Mouse (Mus musculus) intestine, postnatal 0 days (tissue): ENCODE measurements at regions not wholly inside any gene's neighbourhood (a gene's known extent, or its start where the extent isn't known, plus 50 kb on each side); places are given as distances from the start of the nearest gene placed in this dataset.

Experiments used
- ATAC-seq: fragments of 200-750 bp; cut with Nextera tagmentation; 2 replicates; pipeline ENCODE4 v1.8.0; 2017; ENCODE audit warnings: mild to moderate bottlenecking, moderate TSS enrichment, moderate library complexity
- H3K27ac ChIP-seq: fragments of 300-500 bp; sonication (generic); 2 replicates; pipeline ENCODE4 v1.5.1; 2014; ENCODE audit warnings: mild to moderate bottlenecking, low read depth, low read length, moderate library complexity
- H3K27me3 ChIP-seq: fragments of 300-500 bp; sonication (generic); replicated peaks from 2 replicates; pipeline ENCODE4 v1.6.1; 2014; ENCODE audit warnings: low read length, mixed read lengths; ENCODE audit not compliant: control insufficient read depth, insufficient read depth
- H3K36me3 ChIP-seq: fragments of 300-500 bp; sonication (generic); 2 replicates; pipeline ENCODE4 v1.6.1; 2014; ENCODE audit warnings: mild to moderate bottlenecking, moderate library complexity; ENCODE audit not compliant: control insufficient read depth, insufficient read depth
- H3K4me1 ChIP-seq: fragments of 300-500 bp; sonication (generic); replicated peaks from 2 replicates; pipeline ENCODE4 v1.6.1; 2014; ENCODE audit warnings: antibody characterized with exemption, low read length, mixed read lengths; ENCODE audit not compliant: control insufficient read depth, insufficient read depth
- H3K4me2 ChIP-seq: fragments of 300-500 bp; sonication (generic); replicated peaks from 2 replicates; pipeline ENCODE4 v1.6.1; 2014; ENCODE audit warnings: low read depth, mild to moderate bottlenecking, moderate library complexity
- H3K4me3 ChIP-seq: fragments of 300-500 bp; sonication (generic); 2 replicates; pipeline ENCODE4 v1.5.1; 2014; ENCODE audit warnings: low read depth, low read length
- H3K9ac ChIP-seq: fragments of 300-500 bp; sonication (generic); 2 replicates; pipeline ENCODE4 v1.6.1; 2014; ENCODE audit warnings: mild to moderate bottlenecking, low read depth, low read length
- H3K9me3 ChIP-seq: fragments of 300-500 bp; sonication (generic); 2 replicates; pipeline ENCODE4 v1.6.1; 2016; ENCODE audit warnings: mixed run types; ENCODE audit not compliant: control insufficient read depth
- CTCF ChIP-seq: sonication (generic); IDR thresholded peaks from 2 replicates; pipeline ENCODE4 v1.5.1; 2016; ENCODE audit warnings: low read depth, mild to moderate bottlenecking, control low read depth, antibody characterized with exemption, moderate library complexity
- WGBS: fragments of 180-500 bp; shearing (Covaris S2); extraction: QIAGEN DNeasy Blood & Tissue Kit; methylation state at CpG from one replicate; pipeline ENCODE4 v1.1.7; 2014; 5-methylcytosine and 5-hydroxymethylcytosine counted together

DNA sequence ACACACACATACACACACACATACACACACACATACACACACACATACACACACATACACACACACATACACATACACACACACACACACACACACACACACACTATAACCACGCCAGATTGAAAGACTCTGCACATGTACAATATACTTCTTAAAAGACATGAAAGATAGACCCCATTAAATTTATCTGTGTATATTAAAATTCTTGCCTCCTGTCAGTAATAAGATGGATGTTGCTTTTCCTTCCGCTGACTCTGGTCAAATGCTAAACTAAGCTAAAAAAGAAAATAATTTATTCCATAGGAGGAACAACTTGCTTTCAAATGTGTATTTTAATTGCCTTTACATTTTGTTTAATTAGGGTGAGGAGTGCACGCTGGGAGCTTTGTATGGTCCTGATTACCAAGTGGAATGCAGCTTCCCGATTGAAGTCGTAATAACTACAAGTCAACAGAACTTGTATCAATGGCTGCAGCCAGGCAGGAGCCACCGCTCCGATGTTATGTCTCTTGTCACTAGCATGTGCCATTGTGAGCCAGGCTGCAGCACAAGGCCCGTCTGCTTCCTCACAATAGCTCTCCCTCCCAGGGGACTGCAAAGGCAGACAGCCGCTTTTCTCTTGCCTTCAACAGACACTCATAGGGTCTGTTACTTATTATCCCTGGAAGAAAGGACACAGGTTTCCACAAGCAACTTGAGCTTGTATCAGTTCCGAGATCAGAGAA lies 129.7 kb downstream of the Dkk1 start:
- Histone ChIP-seq H3K4me2 (no peak overlapping the region), H3K4me1 (no peaks in the 10 kb centered on the region), H3K27me3 (no peaks in the 10 kb centered on the region), H3K9ac (no peak overlapping the region), H3K36me3 (no peaks in the 10 kb centered on the region), H3K4me3 (no peak overlapping the region), H3K27ac (no peak overlapping the region), H3K9me3 (no peaks in the 10 kb centered on the region)
- TF ChIP-seq CTCF, result no peak
- no peak for ATAC-seq
- 24% methylated on average over 10 of the region's 10 CpGs for WGBS

DNA sequence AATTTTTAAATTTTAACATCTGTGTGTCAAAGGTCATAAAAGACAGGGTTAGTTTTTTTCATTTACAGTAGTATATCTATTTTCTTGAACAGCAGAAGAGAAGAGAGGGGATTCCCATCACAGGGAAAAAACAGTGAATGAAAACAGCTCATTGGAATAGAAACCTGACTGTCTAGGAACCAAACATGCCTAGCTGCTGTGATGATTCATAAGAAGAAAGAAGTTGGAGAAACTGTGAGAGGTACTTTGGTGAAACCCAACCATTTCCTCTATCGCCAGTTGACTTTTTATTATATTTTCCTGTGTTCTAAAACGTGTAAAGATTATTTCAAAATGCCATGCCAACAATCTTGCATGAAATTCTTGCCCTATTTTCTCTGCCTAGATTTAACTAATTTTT lies 123.8 kb downstream of the Dkk1 start:
- H3K4me3 ChIP-seq, result no peak overlapping the region
- H3K4me1 ChIP-seq, result no peaks in the 10 kb centered on the region
- no peak overlapping the region for H3K27ac ChIP-seq
- no peak for TF ChIP-seq CTCF
- no peak overlapping the region for H3K9ac ChIP-seq
- WGBS, result 74% methylated on average over 2 of the region's 2 CpGs
- H3K4me2 ChIP-seq, result no peak overlapping the region
- no peaks in the 10 kb centered on the region for H3K9me3 ChIP-seq
- no peaks in the 10 kb centered on the region for H3K27me3 ChIP-seq
- no peaks in the 10 kb centered on the region for H3K36me3 ChIP-seq
- no peak for ATAC-seq

DNA sequence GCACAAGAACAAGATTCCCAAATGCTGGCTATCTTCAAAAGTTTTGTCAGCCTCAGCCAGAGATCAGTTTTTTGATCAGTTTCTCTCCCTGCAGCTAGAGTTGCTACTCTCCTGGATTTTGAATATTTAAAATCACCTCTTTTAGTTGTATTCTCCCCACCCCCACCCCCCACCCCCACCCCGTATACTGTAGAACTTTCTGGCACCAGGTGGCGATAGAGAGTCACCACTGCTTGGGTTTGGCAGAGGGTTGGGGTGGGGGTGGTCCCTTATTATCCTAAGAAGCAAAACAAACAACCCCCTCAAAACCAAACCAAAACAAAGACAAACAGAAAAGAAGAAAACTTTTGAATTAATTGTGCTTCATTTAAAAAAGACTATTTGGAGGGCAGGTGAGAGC lies 122.0 kb downstream of the Dkk1 start:
- Histone ChIP-seq H3K9ac (no peak overlapping the region), H3K27ac (no peak overlapping the region), H3K9me3 (no peaks in the 10 kb centered on the region), H3K4me2 (no peak overlapping the region), H3K4me1 (no peaks in the 10 kb centered on the region), H3K4me3 (no peak overlapping the region), H3K27me3 (no peaks in the 10 kb centered on the region), H3K36me3 (no peaks in the 10 kb centered on the region)
- TF ChIP-seq CTCF, result peak; percentile 42
- 15% methylated on average over 2 of the region's 2 CpGs for WGBS
- ATAC-seq, result no peak

DNA sequence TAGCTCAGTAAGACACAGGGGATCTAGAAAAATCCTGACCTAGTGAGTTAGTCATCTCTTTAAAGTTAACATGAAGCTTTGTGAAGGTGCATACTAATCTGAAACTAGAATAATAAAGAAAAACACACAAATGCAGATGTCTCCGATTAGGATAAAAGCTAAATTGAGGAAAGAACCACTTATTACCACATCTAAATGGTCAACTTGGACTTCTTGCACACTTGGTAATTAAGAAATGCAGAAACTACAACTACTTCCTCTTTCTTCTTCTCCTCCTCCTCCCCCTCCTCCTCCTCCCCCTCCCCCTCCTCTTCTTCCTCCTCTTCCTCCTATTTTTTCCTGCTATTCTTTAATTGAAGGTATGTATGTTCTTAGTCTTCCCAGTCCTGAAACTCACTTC lies 116.3 kb downstream of the Dkk1 start:
- TF ChIP-seq CTCF, result no peak
- Histone ChIP-seq H3K4me2 (no peak overlapping the region), H3K9me3 (no peaks in the 10 kb centered on the region), H3K36me3 (no peaks in the 10 kb centered on the region), H3K4me3 (no peak overlapping the region), H3K9ac (no peak overlapping the region), H3K27ac (no peak overlapping the region), H3K27me3 (no peaks in the 10 kb centered on the region), H3K4me1 (no peaks in the 10 kb centered on the region)
- ATAC-seq, result no peak
- 86% methylated on average over 1 of the region's 1 CpGs for WGBS

DNA sequence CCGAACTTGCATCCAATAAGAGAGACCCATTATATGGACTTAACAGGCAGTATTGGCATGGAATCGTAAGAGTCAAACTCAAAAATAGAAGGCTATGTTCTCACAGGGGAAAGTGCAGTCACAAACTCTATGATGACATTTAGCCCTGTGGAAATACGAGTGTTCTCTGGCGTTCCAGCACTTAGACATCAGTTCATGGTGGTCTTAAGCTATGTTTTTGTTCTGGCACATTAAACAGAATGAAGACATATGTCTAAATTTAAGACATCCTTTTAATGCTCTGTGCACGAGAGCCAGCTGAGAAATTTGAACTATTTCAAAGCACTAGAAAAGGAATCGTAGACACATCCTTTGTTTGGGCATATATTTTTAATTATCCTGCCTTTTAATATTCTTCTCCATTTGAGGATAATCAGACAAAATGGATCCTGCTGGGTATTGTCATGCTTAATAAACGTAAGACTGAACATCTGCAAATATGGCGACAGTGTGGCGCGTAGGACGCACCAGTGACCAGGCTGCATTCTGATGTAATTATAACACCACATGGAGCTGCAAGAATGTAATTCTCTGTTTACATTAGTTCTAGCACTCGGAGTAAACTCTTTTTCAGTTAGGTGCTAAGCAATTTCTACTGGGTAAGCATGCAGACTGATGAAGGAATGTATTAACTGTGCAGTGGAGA lies 114.3 kb downstream of the Dkk1 start:
- Histone ChIP-seq H3K4me2 (no peak overlapping the region), H3K9ac (no peak overlapping the region), H3K4me3 (no peak overlapping the region), H3K36me3 (no peaks in the 10 kb centered on the region), H3K9me3 (no peaks in the 10 kb centered on the region), H3K27me3 (no peaks in the 10 kb centered on the region), H3K27ac (no peak overlapping the region), H3K4me1 (no peaks in the 10 kb centered on the region)
- TF ChIP-seq CTCF, result no peak
- no peak for ATAC-seq
- WGBS, result 60% methylated on average over 12 of the region's 12 CpGs

- WGBS, result 87% methylated on average over 13 of the region's 13 CpGs
Observed at GRCm38 (mm10) chr19:30450869-30451542, 98.5 kb downstream of the Dkk1 start.

More at GRCm38 (mm10) chr19:30450869-30451542, 98.5 kb downstream of the Dkk1 start:
- no peak for ATAC-seq
- TF ChIP-seq CTCF, result no peak
- H3K4me2 ChIP-seq, result no peak overlapping the region
- no peak overlapping the region for H3K4me3 ChIP-seq
- H3K27ac ChIP-seq, result no peak overlapping the region
- no peaks in the 10 kb centered on the region for H3K9me3 ChIP-seq
- H3K9ac ChIP-seq, result no peak overlapping the region
- no peaks in the 10 kb centered on the region for H3K27me3 ChIP-seq
- no peaks in the 10 kb centered on the region for H3K36me3 ChIP-seq
- H3K4me1 ChIP-seq, result no peaks in the 10 kb centered on the region
